Mouse (Mus musculus) stomach, postnatal 0 days (tissue): Measurements from ENCODE around the gene Pde9a. TPM values are rescaled to one million over a fixed set of nuclear protein-coding genes. Genes with fewer than 3 reads are reported as not detected.
A peak's percentile ranks its signal among the peaks of the same experiment; 100 is the strongest.

Source experiments
- ATAC-seq: fragments of 200-750 bp; cut with Nextera tagmentation; 2 replicates; pipeline ENCODE4 v1.8.0; 2017; ENCODE audit not compliant: low FRiP score, low TSS enrichment
- DNase-seq: peaks from one replicate; pipeline ENCODE4 v3.0.0-alpha.2; 2016; ENCODE audit warnings: low spot score
- H3K27ac ChIP-seq: fragments of 300-500 bp; sonication (generic); replicated peaks from 2 replicates; pipeline ENCODE4 v1.5.1; 2014; ENCODE audit warnings: mild to moderate bottlenecking, control low read depth
- H3K27me3 ChIP-seq: fragments of 300-500 bp; sonication (generic); 2 replicates; pipeline ENCODE4 v1.6.1; 2014; ENCODE audit warnings: low read length; ENCODE audit not compliant: control insufficient read depth, insufficient read depth
- H3K36me3 ChIP-seq: fragments of 300-500 bp; sonication (generic); 2 replicates; pipeline ENCODE4 v1.6.1; 2014; ENCODE audit warnings: low read length, mixed read lengths; ENCODE audit not compliant: control insufficient read depth, insufficient read depth
- H3K4me1 ChIP-seq: fragments of 300-500 bp; sonication (generic); replicated peaks from 2 replicates; pipeline ENCODE4 v1.6.1; 2014; ENCODE audit warnings: antibody characterized with exemption; ENCODE audit not compliant: control insufficient read depth, insufficient read depth
- H3K4me2 ChIP-seq: fragments of 300-500 bp; sonication (generic); replicated peaks from 2 replicates; pipeline ENCODE4 v1.6.1; 2014; ENCODE audit warnings: low read depth, mild to moderate bottlenecking, control low read depth, moderate library complexity
- H3K4me3 ChIP-seq: fragments of 300-500 bp; sonication (generic); 2 replicates; pipeline ENCODE4 v1.5.1; 2014; ENCODE audit warnings: low read depth, low read length, control low read depth
- H3K9ac ChIP-seq: fragments of 300-500 bp; sonication (generic); 2 replicates; pipeline ENCODE4 v1.6.1; 2014; ENCODE audit warnings: mild to moderate bottlenecking, low read length, control low read depth, mixed read lengths
- H3K9me3 ChIP-seq: fragments of 300-500 bp; sonication (generic); 2 replicates; pipeline ENCODE4 v1.6.1; 2016; ENCODE audit warnings: low read length; ENCODE audit not compliant: control insufficient read depth
- CTCF ChIP-seq: IDR thresholded peaks from 2 replicates; pipeline ENCODE4 v1.5.1; 2016; ENCODE audit warnings: antibody characterized with exemption, low read depth, mild to moderate bottlenecking, moderate library complexity
- EP300 ChIP-seq: optimal IDR thresholded peaks from 2 replicates; pipeline ENCODE3; 2016; ENCODE audit warnings: antibody characterized with exemption
- WGBS: fragments of 180-500 bp; shearing (Covaris S2); extraction: QIAGEN DNeasy Blood & Tissue Kit; methylation state at CpG from one replicate; pipeline ENCODE4 v1.1.7; 2014; 5-methylcytosine and 5-hydroxymethylcytosine counted together
- polyA plus RNA-seq: library from polyadenylated mRNA; unstranded; fragments of >200 nt; fragmentation: Nextera tagmentation; extraction: Ambion mirVana; gene quantifications from 2 replicates; pipeline ENCODE4 v1.2.1, GENCODE M21; 2015

The Pde9a gene
- polyA plus RNA-seq, 1 experiment from 2014 or later, result 11.6 TPM

DNA sequence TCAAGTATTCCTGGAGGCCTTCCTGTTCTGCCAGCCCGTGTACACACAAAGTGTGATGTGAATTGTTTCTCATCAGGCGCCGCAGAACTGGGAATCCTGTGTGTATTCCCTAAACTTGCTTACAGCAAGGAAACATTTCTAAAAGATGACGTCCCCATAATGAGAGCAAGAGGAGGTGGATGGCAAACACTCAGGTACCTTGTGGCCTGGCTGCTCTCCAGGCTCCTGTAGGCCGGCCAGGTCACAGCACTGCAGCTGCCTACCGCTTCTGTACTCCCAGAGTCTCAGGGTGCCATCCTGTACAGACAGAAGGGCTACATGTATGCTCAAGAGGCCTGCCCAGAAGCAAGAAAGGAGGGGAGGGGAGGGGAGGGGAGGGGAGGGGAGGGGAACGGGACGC is 114.4 kb downstream of the Pde9a start:
- no peak overlapping the region for H3K9ac ChIP-seq
- peaks cover 26% of the 10 kb centered on the region for H3K36me3 ChIP-seq
- no peak for DNase-seq
- H3K9me3 ChIP-seq, result no peaks in the 10 kb centered on the region
- no peak for ATAC-seq
- no peak overlapping the region for H3K4me3 ChIP-seq
- no peaks in the 10 kb centered on the region for H3K27me3 ChIP-seq
- H3K4me2 ChIP-seq, result no peak overlapping the region
- no peak for TF ChIP-seq EP300
- no peak for TF ChIP-seq CTCF
- H3K4me1 ChIP-seq, result no peaks in the 10 kb centered on the region
- WGBS, result 85% methylated on average over 8 of the region's 8 CpGs
- no peak overlapping the region for H3K27ac ChIP-seq

GRCm38 (mm10) chr17:31500908-31501307 is 114.9 kb downstream of the Pde9a start:
- no peaks in the 10 kb centered on the region for H3K27me3 ChIP-seq
- DNase-seq (no peak), ATAC-seq (no peak)
- TF ChIP-seq CTCF, result peak; percentile 54
- TF ChIP-seq EP300, result no peak
- H3K4me1 ChIP-seq, result no peaks in the 10 kb centered on the region
- WGBS, result 83% methylated on average over 3 of the region's 3 CpGs
- no peak overlapping the region for H3K4me2 ChIP-seq
- H3K4me3 ChIP-seq, result no peak overlapping the region
- H3K9ac ChIP-seq, result no peak overlapping the region
- no peaks in the 10 kb centered on the region for H3K9me3 ChIP-seq
- H3K27ac ChIP-seq, result no peak overlapping the region
- H3K36me3 ChIP-seq, result peaks cover 26% of the 10 kb centered on the region

GRCm38 (mm10) chr17:31502261-31502927 is 116.4 kb downstream of the Pde9a start:
- no peak overlapping the region for H3K9ac ChIP-seq
- no peak overlapping the region for H3K27ac ChIP-seq
- TF ChIP-seq CTCF (no peak), EP300 (no peak)
- no peaks in the 10 kb centered on the region for H3K9me3 ChIP-seq
- H3K27me3 ChIP-seq, result no peaks in the 10 kb centered on the region
- ATAC-seq (no peak), DNase-seq (no peak)
- 85% methylated on average over 12 of the region's 12 CpGs for WGBS
- H3K4me1 ChIP-seq, result no peaks in the 10 kb centered on the region
- peaks cover 21% of the 10 kb centered on the region for H3K36me3 ChIP-seq
- H3K4me2 ChIP-seq, result no peak overlapping the region
- H3K4me3 ChIP-seq, result no peak overlapping the region

- Histone ChIP-seq H3K36me3 (peaks cover 22% of the 10 kb centered on the region), H3K4me2 (no peak overlapping the region), H3K9me3 (no peaks in the 10 kb centered on the region), H3K4me1 (no peaks in the 10 kb centered on the region), H3K27ac (no peak overlapping the region), H3K4me3 (no peak overlapping the region), H3K9ac (no peak overlapping the region), H3K27me3 (no peaks in the 10 kb centered on the region)
- TF ChIP-seq CTCF (no peak), EP300 (no peak)
- DNase-seq (no peak), ATAC-seq (no peak)
- 88% methylated on average over 12 of the region's 12 CpGs for WGBS
These were observed 117.3 kb downstream of the Pde9a start for GRCm38 (mm10) chr17:31503337-31503736.

DNA sequence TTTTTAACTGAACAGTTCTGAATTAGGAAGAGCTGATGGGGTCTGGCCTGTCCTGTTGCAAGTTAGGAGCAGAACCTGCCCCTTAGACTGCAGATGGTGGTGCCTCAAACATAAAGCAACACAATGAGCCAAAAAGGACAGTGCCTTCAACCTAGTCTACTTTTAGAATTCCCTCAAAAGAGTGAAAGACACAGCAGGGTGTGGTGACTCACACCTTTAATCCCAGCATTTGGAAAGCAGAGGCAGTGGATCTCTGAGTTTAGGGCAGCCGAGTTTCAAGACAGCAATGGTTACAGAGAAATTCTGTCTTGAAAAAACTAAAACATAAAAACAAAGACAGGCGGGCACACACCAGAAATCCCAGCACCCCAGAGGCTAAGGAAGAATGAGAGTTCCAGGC is 117.9 kb downstream of the Pde9a start:
- DNase-seq (no peak), ATAC-seq (no peak)
- Histone ChIP-seq H3K36me3 (peaks cover 17% of the 10 kb centered on the region), H3K9me3 (no peaks in the 10 kb centered on the region), H3K4me3 (no peak overlapping the region), H3K27me3 (no peaks in the 10 kb centered on the region), H3K4me1 (no peaks in the 10 kb centered on the region), H3K4me2 (no peak overlapping the region), H3K27ac (no peak overlapping the region), H3K9ac (no peak overlapping the region)
- WGBS, result 78% methylated on average over 2 of the region's 2 CpGs
- TF ChIP-seq CTCF (no peak), EP300 (no peak)

- Histone ChIP-seq H3K9ac (no peak overlapping the region), H3K4me3 (no peak overlapping the region), H3K36me3 (peaks cover 19% of the 10 kb centered on the region), H3K4me2 (no peak overlapping the region), H3K4me1 (no peaks in the 10 kb centered on the region), H3K27me3 (no peaks in the 10 kb centered on the region), H3K9me3 (no peaks in the 10 kb centered on the region), H3K27ac (no peak overlapping the region)
- TF ChIP-seq EP300, result no peak
- no peak for TF ChIP-seq CTCF
- ATAC-seq (no peak), DNase-seq (no peak)
- 82% methylated on average over 5 of the region's 5 CpGs for WGBS
These were observed 119.0 kb downstream of the Pde9a start for GRCm38 (mm10) chr17:31505013-31505412.
